Mouse (Mus musculus) inflammation-experienced regulatory T-cells, adult 6 months (primary cell): Measurements from ENCODE around the gene Gypa. TPM values are rescaled to one million over a fixed set of nuclear protein-coding genes. Genes with fewer than 3 reads are reported as not detected.

Experiments used
- ATAC-seq: one replicate; pipeline ENCODE4 v1.8.0; 2017
- polyA plus RNA-seq, 3 experiments: library from polyadenylated mRNA; unstranded; fragments of 100-300 nt; shearing (Covaris generic); gene quantifications; one replicate each; pipeline ENCODE4 v1.2.1; 2017

The Gypa gene
- polyA plus RNA-seq, 3 experiments from 2014 or later: not detected

DNA sequence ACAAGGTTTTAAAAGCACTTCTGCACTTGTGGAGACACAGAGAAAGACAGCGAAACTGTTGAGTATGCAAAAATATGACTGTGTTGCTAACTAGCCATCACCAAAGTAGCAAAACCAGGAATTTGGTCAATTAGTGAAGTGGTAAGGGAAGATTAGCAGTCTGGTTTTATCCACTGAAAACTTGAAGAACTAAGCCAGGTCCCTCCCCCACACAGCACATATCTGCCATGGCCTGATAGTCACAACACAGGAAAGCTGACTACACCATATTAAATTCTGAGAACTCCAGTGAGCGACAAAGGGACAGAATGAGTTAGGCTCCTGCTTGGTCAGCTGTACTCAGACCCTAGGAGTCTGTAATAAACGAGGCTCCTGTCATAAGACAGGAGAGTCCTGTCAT is 57.7 kb downstream of the Gypa start:
- ATAC-seq: no peak

DNA sequence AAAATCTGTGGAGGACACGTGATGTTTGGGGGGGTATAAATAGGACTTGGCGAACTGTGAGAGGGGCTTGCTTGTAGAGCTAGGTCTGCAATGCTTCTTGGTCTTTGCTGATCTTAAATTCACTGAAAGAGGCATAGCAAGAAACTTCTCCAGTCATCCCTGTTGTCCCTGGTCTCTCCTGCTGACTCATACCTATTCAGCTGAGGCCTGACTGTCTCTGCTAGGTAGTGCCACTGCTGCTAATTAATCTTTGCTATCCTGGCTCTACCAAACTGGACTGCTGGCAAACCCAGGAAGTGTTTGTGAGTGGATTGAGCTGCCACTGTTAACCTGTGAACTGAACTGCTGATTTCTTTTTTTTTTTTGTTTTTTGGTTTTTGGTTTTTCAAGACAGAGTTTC is 61.4 kb downstream of the Gypa start:
- no peak for ATAC-seq

Other genes starting within 250 kb of the Gypa start
- not detected for gene Frem3, start 117.3 kb downstream of the Gypa start, polyA plus RNA-seq
- 10 to 100 TPM; 28.9 to 32.8 (median 29.4) TPM for gene Smarca5, start 245.7 kb downstream of the Gypa start, polyA plus RNA-seq